Mouse (Mus musculus) myocyte (in vitro differentiated cells): ENCODE data around the gene Rgs6. TPM values are rescaled to one million over a fixed set of nuclear protein-coding genes. Genes with fewer than 3 reads are reported as not detected.

Experiments
- H3K27me3 ChIP-seq: one replicate; pipeline ENCODE4 v1.6.1; 2011; ENCODE audit not compliant: control insufficient read depth, insufficient read depth, insufficient read length
- H3K36me3 ChIP-seq: one replicate; pipeline ENCODE4 v1.6.1; 2011; ENCODE audit not compliant: control insufficient read depth, insufficient read depth
- H3K4me2 ChIP-seq: one replicate; pipeline ENCODE4 v1.6.1; 2011; ENCODE audit warnings: low read depth, control low read depth
- H3K4me3 ChIP-seq: one replicate; pipeline ENCODE4 v1.5.1; 2011; ENCODE audit warnings: mild to moderate bottlenecking, control low read depth, moderate library complexity
- H3K79me2 ChIP-seq: one replicate; pipeline ENCODE4 v1.6.1; 2011; ENCODE audit not compliant: control insufficient read depth, insufficient read depth
- H3ac ChIP-seq: one replicate; pipeline ENCODE4 v1.6.1; 2011; ENCODE audit not compliant: control insufficient read depth, insufficient read length
- CEBPB ChIP-seq: IDR thresholded peaks from 2 replicates; pipeline ENCODE4 v1.6.1; 2011; ENCODE audit warnings: mild to moderate bottlenecking, moderate library complexity; ENCODE audit not compliant: poor library complexity, insufficient read depth, severe bottlenecking
- E2F4 ChIP-seq: IDR thresholded peaks from one replicate; pipeline ENCODE4 v1.6.1; 2011; ENCODE audit warnings: mild to moderate bottlenecking, control low read depth, moderate library complexity; ENCODE audit not compliant: insufficient read depth
- MAX ChIP-seq: IDR thresholded peaks from one replicate; pipeline ENCODE4 v1.6.1; 2011; ENCODE audit warnings: low read depth, mild to moderate bottlenecking, control low read depth
- MYOD1 ChIP-seq, 3 experiments: IDR thresholded peaks; one replicate each; pipeline ENCODE4 v1.6.1; 2011; ENCODE audit warnings: control low read depth in 2 of 3, low read depth in 2 of 3, mild to moderate bottlenecking in 2 of 3, moderate library complexity in 1 of 3; ENCODE audit not compliant: insufficient read length in 2 of 3, control insufficient read depth in 1 of 3
- MYOG ChIP-seq, 3 experiments: IDR thresholded peaks; one replicate each; pipeline ENCODE4 v1.6.1; 2011; ENCODE audit warnings: control low read depth in 2 of 3, low read depth in 2 of 3, mild to moderate bottlenecking in 2 of 3; ENCODE audit not compliant: insufficient read length in 2 of 3, control insufficient read depth in 1 of 3, insufficient read depth in 1 of 3
- POLR2A ChIP-seq: IDR thresholded peaks from one replicate; pipeline ENCODE4 v1.6.1; 2011; ENCODE audit warnings: low read depth, mild to moderate bottlenecking, control low read depth, moderate library complexity; ENCODE audit not compliant: insufficient read length
- POLR2AphosphoS2 ChIP-seq: IDR thresholded peaks from one replicate; pipeline ENCODE4 v1.6.1; 2011; ENCODE audit warnings: low read depth, control low read depth; ENCODE audit not compliant: insufficient read length
- REST ChIP-seq: IDR thresholded peaks from one replicate; pipeline ENCODE4 v1.6.1; 2011; ENCODE audit warnings: mild to moderate bottlenecking, control low read depth, moderate library complexity; ENCODE audit not compliant: insufficient read depth, insufficient read length
- SRF ChIP-seq: IDR thresholded peaks from one replicate; pipeline ENCODE4 v1.6.1; 2011; ENCODE audit warnings: low read depth; ENCODE audit not compliant: control insufficient read depth, insufficient read length
- TCF12 ChIP-seq: IDR thresholded peaks from one replicate; pipeline ENCODE4 v1.6.1; 2011; ENCODE audit warnings: mild to moderate bottlenecking, control low read depth; ENCODE audit not compliant: poor library complexity, insufficient read depth, severe bottlenecking
- TCF3 ChIP-seq: IDR thresholded peaks from one replicate; pipeline ENCODE4 v1.6.1; 2011; ENCODE audit warnings: low read depth, control low read depth; ENCODE audit not compliant: insufficient read length
- USF1 ChIP-seq: IDR thresholded peaks from one replicate; pipeline ENCODE4 v1.6.1; 2011; ENCODE audit warnings: low read depth, mild to moderate bottlenecking, control low read depth, moderate library complexity
- polyA plus RNA-seq: library from polyadenylated mRNA; unstranded; fragments of >200 nt; fragmentation: generic; extraction: Trizol; gene quantifications from one replicate; pipeline ENCODE4 v1.2.1, GENCODE M21; 2012; ENCODE audit warnings: missing spikeins

Gene Rgs6
- polyA plus RNA-seq, 1 experiment = not detected

DNA sequence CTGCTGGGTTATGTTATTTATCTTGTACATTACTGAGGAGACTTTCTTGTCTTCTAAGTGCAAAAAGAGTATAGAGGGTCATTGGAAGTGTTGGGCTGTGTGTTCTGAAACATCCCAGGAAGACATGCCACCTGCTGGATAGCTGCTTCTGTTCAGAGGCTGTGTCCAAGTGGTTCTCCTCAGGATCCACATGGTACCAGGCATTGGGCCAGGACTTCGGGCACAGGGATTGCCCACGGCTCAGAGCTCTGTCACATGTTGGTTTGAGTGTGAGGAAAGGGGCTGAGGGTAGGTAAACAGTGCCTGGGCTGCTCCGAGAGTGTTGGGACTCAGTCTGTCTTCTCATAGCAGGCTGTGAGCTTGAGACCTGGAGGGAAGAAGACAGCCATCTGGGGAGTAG is 79.3 kb downstream of the Rgs6 start:
- Histone ChIP-seq H3K4me3 (no peak overlapping the region), H3ac (no peak overlapping the region), H3K27me3 (no peaks in the 10 kb centered on the region), H3K79me2 (no peaks in the 10 kb centered on the region), H3K36me3 (no peaks in the 10 kb centered on the region), H3K4me2 (no peak overlapping the region)
- no peak for TF ChIP-seq E2F4
- no peak for TF ChIP-seq POLR2AphosphoS2
- no peak for TF ChIP-seq MYOG (IDR thresholded peaks at IDR 0.05; ENCODE audit: control insufficient read depth in 1 of 3, insufficient read depth in 1 of 3, insufficient read length in 2 of 3, low read depth in 2 of 3)
- TF ChIP-seq CEBPB = no peak
- no peak for TF ChIP-seq SRF
- TF ChIP-seq TCF12 = no peak
- TF ChIP-seq USF1 = no peak
- no peak for TF ChIP-seq MAX
- no peak for TF ChIP-seq POLR2A
- TF ChIP-seq TCF3 = no peak
- no peak for TF ChIP-seq REST
- TF ChIP-seq MYOD1 (IDR thresholded peaks at IDR 0.05; ENCODE audit: control insufficient read depth in 1 of 3, insufficient read length in 2 of 3, low read depth in 2 of 3) = no peak

DNA sequence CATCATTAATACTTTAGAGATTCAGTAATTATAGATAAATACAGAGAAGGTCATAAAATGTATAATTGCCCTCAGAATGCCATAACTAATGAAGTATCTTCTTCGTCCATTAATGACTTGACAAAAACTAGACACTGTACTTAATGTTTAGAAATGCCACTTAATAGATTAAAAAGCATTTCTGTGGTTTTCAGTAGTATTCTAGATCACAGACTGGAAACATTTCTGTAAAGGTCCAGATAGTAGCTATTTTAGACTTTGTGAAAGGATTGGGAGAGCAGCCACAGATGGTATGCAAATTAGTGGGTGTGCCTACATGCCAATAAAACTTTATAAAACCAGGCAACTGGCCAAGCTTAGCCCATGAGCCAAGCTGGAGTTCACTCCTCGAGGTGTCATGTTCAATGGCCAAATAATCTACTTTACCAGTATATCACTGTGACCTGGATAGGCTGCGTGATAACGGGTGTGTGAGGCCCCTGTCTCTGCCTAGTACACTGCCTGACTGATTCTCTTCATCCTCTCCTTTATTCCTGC is 82.2 kb downstream of the Rgs6 start:
- TF ChIP-seq TCF12 (no peak), REST (no peak), POLR2A (no peak)
- Histone ChIP-seq H3K4me3 (no peak overlapping the region), H3K36me3 (no peaks in the 10 kb centered on the region), H3ac (no peak overlapping the region), H3K4me2 (no peak overlapping the region), H3K79me2 (no peaks in the 10 kb centered on the region), H3K27me3 (no peaks in the 10 kb centered on the region)

DNA sequence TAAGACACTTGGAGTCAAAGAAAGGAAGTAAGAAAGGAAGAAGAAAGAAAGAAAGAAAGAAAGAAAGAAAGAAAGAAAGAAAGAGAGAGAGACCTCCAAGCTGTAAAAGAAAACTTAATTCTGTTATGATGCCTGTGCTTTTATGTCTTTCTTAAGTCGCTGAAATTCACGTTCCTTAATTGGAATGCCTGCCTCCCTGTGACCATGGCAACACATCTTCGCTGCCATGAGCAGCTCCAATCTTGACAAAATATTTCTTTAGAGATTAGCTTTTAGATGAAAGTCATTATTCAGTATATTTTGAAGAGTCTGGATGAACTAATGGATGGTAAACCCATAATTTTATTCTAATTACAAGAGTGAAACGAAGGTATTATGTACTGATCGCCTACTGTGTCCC is 83.5 kb downstream of the Rgs6 start:
- TF ChIP-seq POLR2A (no peak), USF1 (no peak), TCF12 (no peak), MYOD1 (IDR thresholded peaks at IDR 0.05; ENCODE audit: control insufficient read depth in 1 of 3, insufficient read length in 2 of 3, low read depth in 2 of 3) (no peak), REST (no peak), E2F4 (no peak), POLR2AphosphoS2 (no peak), SRF (no peak), TCF3 (no peak), MYOG (IDR thresholded peaks at IDR 0.05; ENCODE audit: control insufficient read depth in 1 of 3, insufficient read depth in 1 of 3, insufficient read length in 2 of 3, low read depth in 2 of 3) (no peak), MAX (no peak), CEBPB (no peak)
- no peaks in the 10 kb centered on the region for H3K36me3 ChIP-seq
- H3K79me2 ChIP-seq = no peaks in the 10 kb centered on the region
- no peak overlapping the region for H3K4me3 ChIP-seq
- no peak overlapping the region for H3ac ChIP-seq
- H3K4me2 ChIP-seq = no peak overlapping the region
- H3K27me3 ChIP-seq = no peaks in the 10 kb centered on the region

GRCm38 (mm10) chr12:82675137-82675536 is 87.0 kb downstream of the Rgs6 start:
- Histone ChIP-seq H3K4me2 (no peak overlapping the region), H3ac (no peak overlapping the region), H3K79me2 (no peaks in the 10 kb centered on the region), H3K36me3 (no peaks in the 10 kb centered on the region), H3K4me3 (no peak overlapping the region), H3K27me3 (no peaks in the 10 kb centered on the region)
- TF ChIP-seq POLR2A = no peak
- no peak for TF ChIP-seq CEBPB
- TF ChIP-seq USF1 = no peak
- TF ChIP-seq E2F4 = no peak
- no peak for TF ChIP-seq TCF3
- no peak for TF ChIP-seq MYOG (IDR thresholded peaks at IDR 0.05; ENCODE audit: control insufficient read depth in 1 of 3, insufficient read depth in 1 of 3, insufficient read length in 2 of 3, low read depth in 2 of 3)
- no peak for TF ChIP-seq MAX
- TF ChIP-seq MYOD1 (IDR thresholded peaks at IDR 0.05; ENCODE audit: control insufficient read depth in 1 of 3, insufficient read length in 2 of 3, low read depth in 2 of 3) = no peak
- no peak for TF ChIP-seq REST
- TF ChIP-seq SRF = no peak
- no peak for TF ChIP-seq POLR2AphosphoS2
- no peak for TF ChIP-seq TCF12

- TF ChIP-seq USF1 = no peak
- no peak for TF ChIP-seq REST
- TF ChIP-seq MYOD1 (IDR thresholded peaks at IDR 0.05; ENCODE audit: control insufficient read depth in 1 of 3, insufficient read length in 2 of 3, low read depth in 2 of 3) = no peak
- no peak for TF ChIP-seq POLR2AphosphoS2
- no peak for TF ChIP-seq POLR2A
- TF ChIP-seq E2F4 = no peak
- Histone ChIP-seq H3K27me3 (no peaks in the 10 kb centered on the region), H3K79me2 (no peaks in the 10 kb centered on the region), H3K4me3 (no peak overlapping the region), H3K4me2 (no peak overlapping the region), H3K36me3 (no peaks in the 10 kb centered on the region), H3ac (no peak overlapping the region)
Measured at GRCm38 (mm10) chr12:82687015-82687414, 98.9 kb downstream of the Rgs6 start.
